Mouse (Mus musculus) hindbrain, postnatal 0 days (tissue): ENCODE measurements at regions not wholly inside any gene's neighbourhood (a gene's known extent, or its start where the extent isn't known, plus 50 kb on each side); places are given as distances from the start of the nearest gene placed in this dataset.

Source experiments
- ATAC-seq: fragments of 200-750 bp; cut with Nextera tagmentation; 2 replicates; pipeline ENCODE4 v1.8.0; 2017; ENCODE audit warnings: mild to moderate bottlenecking, moderate TSS enrichment, moderate library complexity
- DNase-seq: peaks from one replicate; pipeline ENCODE4 v3.0.0-alpha.2; 2015; ENCODE audit warnings: low spot score
- H3K27ac ChIP-seq: fragments of 300-500 bp; sonication (generic); 2 replicates; pipeline ENCODE4 v1.5.1; 2014; ENCODE audit warnings: mild to moderate bottlenecking
- H3K27me3 ChIP-seq: fragments of 300-500 bp; sonication (generic); 2 replicates; pipeline ENCODE4 v1.6.1; 2014; ENCODE audit warnings: low read length, mixed read lengths; ENCODE audit not compliant: insufficient read depth
- H3K36me3 ChIP-seq: fragments of 300-500 bp; sonication (generic); 2 replicates; pipeline ENCODE4 v1.6.1; 2014; ENCODE audit warnings: low read length, mixed read lengths; ENCODE audit not compliant: insufficient read depth
- H3K4me1 ChIP-seq: fragments of 300-500 bp; sonication (generic); 2 replicates; pipeline ENCODE4 v1.6.1; 2014; ENCODE audit warnings: antibody characterized with exemption, low read length, mixed read lengths; ENCODE audit not compliant: insufficient read depth
- H3K4me2 ChIP-seq: fragments of 300-500 bp; sonication (generic); 2 replicates; pipeline ENCODE4 v1.6.1; 2014; ENCODE audit warnings: low read depth, mild to moderate bottlenecking, low read length, moderate library complexity, mixed read lengths
- H3K4me3 ChIP-seq: fragments of 300-500 bp; sonication (generic); 2 replicates; pipeline ENCODE4 v1.5.1; 2014; ENCODE audit warnings: low read length
- H3K9ac ChIP-seq: fragments of 300-500 bp; sonication (generic); replicated peaks from 2 replicates; pipeline ENCODE4 v1.6.1; 2014; ENCODE audit warnings: mild to moderate bottlenecking, low read length, moderate library complexity, mixed read lengths
- H3K9me3 ChIP-seq: fragments of 300-500 bp; sonication (generic); 2 replicates; pipeline ENCODE4 v1.6.1; 2016; ENCODE audit warnings: low read length, mixed read lengths
- CTCF ChIP-seq: IDR thresholded peaks from 2 replicates; pipeline ENCODE4 v1.5.1; 2016; ENCODE audit warnings: antibody characterized with exemption, control low read depth, low read depth
- WGBS: fragments of 180-500 bp; shearing (Covaris S2); extraction: QIAGEN DNeasy Blood & Tissue Kit; methylation state at CpG from one replicate; pipeline ENCODE4 v1.1.7; 2014; 5-methylcytosine and 5-hydroxymethylcytosine counted together
- microRNA-seq, 2 experiments: library from miRNA; unstranded; fragments of <30 nt; microRNA quantifications; one replicate each; pipeline ENCODE4; 2016

DNA sequence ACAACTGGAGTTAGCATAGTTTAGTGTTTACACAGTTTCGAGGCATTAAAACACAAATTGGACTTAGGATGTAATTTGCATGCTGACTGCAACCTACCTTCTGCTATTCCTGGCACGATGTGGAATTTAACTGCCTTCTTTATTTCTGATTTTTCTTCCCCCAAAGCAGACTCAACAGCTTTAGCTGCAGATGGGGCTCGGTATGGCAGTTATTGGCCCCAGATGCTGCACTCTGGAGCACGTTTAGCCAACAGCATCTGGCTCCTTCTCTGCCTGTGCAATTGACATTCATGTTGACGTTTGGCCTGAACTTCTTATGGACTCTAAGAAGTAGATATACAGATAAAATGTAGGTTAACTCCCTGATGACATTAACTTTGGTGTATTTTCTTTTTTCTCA is 625.8 kb upstream of the Gm597 start:
- Histone ChIP-seq H3K27me3 (no peaks in the 10 kb centered on the region), H3K36me3 (no peaks in the 10 kb centered on the region), H3K4me3 (no peak overlapping the region), H3K4me1 (no peaks in the 10 kb centered on the region), H3K9ac (no peak overlapping the region), H3K27ac (no peak overlapping the region), H3K4me2 (no peak overlapping the region), H3K9me3 (no peaks in the 10 kb centered on the region)
- 57% methylated on average over 5 of the region's 5 CpGs for WGBS
- no peak for TF ChIP-seq CTCF
- no peak for ATAC-seq
- peak; percentile 9 for DNase-seq

DNA sequence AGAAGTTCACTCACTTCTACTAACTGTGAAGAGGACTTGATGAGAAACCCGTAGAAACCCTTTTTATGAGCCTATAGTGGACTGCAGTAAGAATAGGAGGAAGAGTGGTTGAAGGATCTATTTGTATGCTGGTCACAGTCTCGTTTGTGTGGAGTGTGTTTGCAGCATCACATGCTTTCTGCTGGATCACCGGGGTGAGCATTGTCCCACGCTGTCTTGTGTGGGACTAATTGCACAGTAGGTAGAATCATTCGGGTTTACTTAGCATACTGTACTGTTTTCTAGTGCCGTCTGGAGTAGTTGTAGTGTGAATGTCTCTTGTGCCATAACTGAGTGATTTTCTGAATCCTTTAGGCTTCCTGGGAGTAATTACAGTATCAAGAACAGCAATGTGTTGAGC is 624.1 kb upstream of the Gm597 start:
- no peak overlapping the region for H3K9ac ChIP-seq
- H3K4me2 ChIP-seq: no peak overlapping the region
- DNase-seq (no peak), ATAC-seq (no peak)
- no peaks in the 10 kb centered on the region for H3K36me3 ChIP-seq
- H3K27ac ChIP-seq: no peak overlapping the region
- TF ChIP-seq CTCF: no peak
- WGBS: 58% methylated on average over 6 of the region's 6 CpGs
- no peaks in the 10 kb centered on the region for H3K4me1 ChIP-seq
- no peaks in the 10 kb centered on the region for H3K9me3 ChIP-seq
- no peaks in the 10 kb centered on the region for H3K27me3 ChIP-seq
- no peak overlapping the region for H3K4me3 ChIP-seq

DNA sequence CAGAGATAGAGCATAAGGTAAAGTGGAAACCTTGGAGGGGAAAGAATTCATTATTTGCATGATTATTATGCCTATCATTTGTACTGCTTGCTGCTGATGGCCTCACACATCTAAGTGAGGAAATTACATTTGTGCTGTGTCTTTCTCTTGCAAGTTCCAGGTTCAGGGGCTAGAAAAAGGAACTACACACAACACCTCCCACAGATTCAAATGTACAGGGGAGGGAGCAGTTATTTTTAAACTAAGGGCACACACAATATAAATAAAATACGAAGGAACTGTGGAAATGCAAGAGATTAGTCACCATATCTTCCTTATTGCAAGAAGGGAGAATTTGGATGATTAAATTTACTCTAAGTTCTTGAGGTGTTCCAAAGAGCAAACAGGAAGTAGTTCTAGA is 583.7 kb upstream of the Gm597 start:
- no peak overlapping the region for H3K4me2 ChIP-seq
- H3K27ac ChIP-seq: no peak overlapping the region
- H3K9me3 ChIP-seq: no peaks in the 10 kb centered on the region
- DNase-seq (no peak), ATAC-seq (no peak)
- no peak overlapping the region for H3K9ac ChIP-seq
- 63% methylated on average over 1 of the region's 1 CpGs for WGBS
- H3K27me3 ChIP-seq: no peaks in the 10 kb centered on the region
- H3K36me3 ChIP-seq: no peaks in the 10 kb centered on the region
- H3K4me3 ChIP-seq: no peak overlapping the region
- TF ChIP-seq CTCF: no peak
- H3K4me1 ChIP-seq: no peaks in the 10 kb centered on the region

- TF ChIP-seq CTCF: no peak
- no peak overlapping the region for H3K9ac ChIP-seq
- no peaks in the 10 kb centered on the region for H3K36me3 ChIP-seq
- H3K9me3 ChIP-seq: no peaks in the 10 kb centered on the region
- no peak for DNase-seq
- ATAC-seq: no peak
- H3K27me3 ChIP-seq: no peaks in the 10 kb centered on the region
- no peak overlapping the region for H3K27ac ChIP-seq
- no peaks in the 10 kb centered on the region for H3K4me1 ChIP-seq
- no peak overlapping the region for H3K4me3 ChIP-seq
- WGBS: 15% methylated on average over 2 of the region's 2 CpGs
- H3K4me2 ChIP-seq: no peak overlapping the region
Observed at GRCm38 (mm10) chr1:29341587-29341986, 561.5 kb upstream of the Gm597 start.

GRCm38 (mm10) chr1:29340945-29341344 is 560.9 kb upstream of the Gm597 start:
- H3K9me3 ChIP-seq: no peaks in the 10 kb centered on the region
- no peak overlapping the region for H3K4me3 ChIP-seq
- TF ChIP-seq CTCF: no peak
- WGBS: 74% methylated on average over 3 of the region's 3 CpGs
- no peaks in the 10 kb centered on the region for H3K27me3 ChIP-seq
- H3K27ac ChIP-seq: no peak overlapping the region
- H3K4me2 ChIP-seq: no peak overlapping the region
- ATAC-seq (no peak), DNase-seq (no peak)
- H3K9ac ChIP-seq: no peak overlapping the region
- no peaks in the 10 kb centered on the region for H3K4me1 ChIP-seq
- H3K36me3 ChIP-seq: no peaks in the 10 kb centered on the region

- DNase-seq (peak; percentile 28), ATAC-seq (no peak)
- TF ChIP-seq CTCF: no peak
- H3K4me1 ChIP-seq: no peaks in the 10 kb centered on the region
- no peak overlapping the region for H3K27ac ChIP-seq
- H3K36me3 ChIP-seq: no peaks in the 10 kb centered on the region
- no peaks in the 10 kb centered on the region for H3K9me3 ChIP-seq
- no peak overlapping the region for H3K9ac ChIP-seq
- no peaks in the 10 kb centered on the region for H3K27me3 ChIP-seq
- H3K4me3 ChIP-seq: no peak overlapping the region
- no peak overlapping the region for H3K4me2 ChIP-seq
Observed at GRCm38 (mm10) chr1:29328930-29329329, 548.9 kb upstream of the Gm597 start.

Small RNAs in the stretch of these regions (microRNA-seq; reads per million reads assigned to microRNA genes)
- 0 reads per million in 2 experiments for gene Gm23785
